In genomic region chr8:126523060-126523574, GRCm38 (mm10) we compare ENCODE assay signal across 10 mouse cellular contexts. TPM values are rescaled to one million over a fixed set of nuclear protein-coding genes. Genes with fewer than 3 reads are reported as not detected.
DNase-seq lines count a peak whose midpoint lies in the region; ATAC-seq and TF ChIP-seq lines count a peak whose summit lies in the region.
"Had no signal": no experiment of that assay in that cellular context is flagged by ENCODE, and none has a peak within 500 bp of the region (broad histone marks: within the 10 kb centered on the region; RNA-seq: fewer than 3 reads in every experiment).

No protein-coding gene starts in this region.

- ATAC-seq in hindbrain, postnatal 0 days: peak; percentile 43
- ATAC-seq in hindbrain, embryonic 14.5 days (ENCODE audit: low FRiP score): no peak

- TF ChIP-seq CTCF in hindbrain, postnatal 0 days (IDR thresholded peaks at IDR 0.05; ENCODE audit: low read depth): no peak

- H3K4me1 ChIP-seq in hindbrain, postnatal 0 days (ENCODE audit: insufficient read depth, low read length): no peaks in the 10 kb centered on the region
- H3K4me1 ChIP-seq in hindbrain, embryonic 14.5 days (replicated peaks; ENCODE audit: control insufficient read depth, insufficient read depth, low read length): no peaks in the 10 kb centered on the region

- 73% methylated on average over 11 of the region's 11 CpGs for WGBS in hindbrain, postnatal 0 days
- 85% methylated on average over 11 of the region's 11 CpGs for WGBS in hindbrain, embryonic 14.5 days

- H3K27ac ChIP-seq in hindbrain, postnatal 0 days: peak overlapping the region; percentile 26; the same call in 1 of the 2 replicates
- H3K27ac ChIP-seq in hindbrain, embryonic 14.5 days: no peak overlapping the region

- DNase-seq in hindbrain, postnatal 0 days (ENCODE audit: low spot score): no peak
- no peak for DNase-seq in hindbrain, embryonic 14.5 days (ENCODE audit: low spot score)
- peak; percentile 89 for DNase-seq in adrenal gland, adult 2 months
- DNase-seq in fibroblast of lung, adult 2 months (ENCODE audit: low read depth): peak; percentile 85
- DNase-seq in lung, postnatal 10 days: peak; percentile 62
- DNase-seq in left cerebral cortex, postnatal 36 days (ENCODE audit: low spot score in 2 of 2): no peak
- DNase-seq in kidney, adult 8-10 months: no peak
- no peak for DNase-seq in left cerebral cortex, adult 9 months (ENCODE audit: low spot score in 2 of 2)
- DNase-seq: right cerebral cortex, postnatal 14 days had no signal

- H3K9me3 ChIP-seq in hindbrain, postnatal 0 days (ENCODE audit: low read length): no peaks in the 10 kb centered on the region
- no peaks in the 10 kb centered on the region for H3K9me3 ChIP-seq in hindbrain, embryonic 14.5 days (ENCODE audit: control insufficient read depth, low read length)
- H3K9me3 ChIP-seq: kidney, embryonic 15.5 days had no signal

- intact Hi-C loops in left cerebral cortex, postnatal 36 days (cut with DNase I): loop anchor here (2.0 kb wide), 1 partner anchor 16 kb away; no protein-coding TSS in a partner anchor

- H3K36me3 ChIP-seq in hindbrain, postnatal 0 days (ENCODE audit: insufficient read depth, low read length): no peaks in the 10 kb centered on the region
- H3K36me3 ChIP-seq in hindbrain, embryonic 14.5 days (replicated peaks; ENCODE audit: control insufficient read depth, insufficient read depth): no peaks in the 10 kb centered on the region
- H3K36me3 ChIP-seq: kidney, embryonic 15.5 days had no signal

- H3K4me3 ChIP-seq in hindbrain, postnatal 0 days (ENCODE audit: low read length): no peak overlapping the region
- no peak overlapping the region for H3K4me3 ChIP-seq in hindbrain, embryonic 14.5 days (replicated peaks; ENCODE audit: low read length)
- H3K4me3 ChIP-seq: kidney, embryonic 15.5 days had no signal

- H3K9ac ChIP-seq in hindbrain, postnatal 0 days (replicated peaks; ENCODE audit: low read length): no peak overlapping the region
- no peak overlapping the region for H3K9ac ChIP-seq in hindbrain, embryonic 14.5 days
- H3K9ac ChIP-seq: kidney, embryonic 15.5 days had no signal

- H3K4me2 ChIP-seq in hindbrain, postnatal 0 days (ENCODE audit: low read depth, low read length): no peak overlapping the region
- H3K4me2 ChIP-seq in hindbrain, embryonic 14.5 days (replicated peaks): no peak overlapping the region
- H3K4me2 ChIP-seq: kidney, embryonic 15.5 days had no signal

- H3K27me3 ChIP-seq in hindbrain, postnatal 0 days (ENCODE audit: insufficient read depth, low read length): no peaks in the 10 kb centered on the region
- no peaks in the 10 kb centered on the region for H3K27me3 ChIP-seq in hindbrain, embryonic 14.5 days (ENCODE audit: control insufficient read depth, insufficient read depth, low read length)
- H3K27me3 ChIP-seq: kidney, embryonic 15.5 days had no signal

RNA-seq across cellular contexts. Expression of gene Tarbp1, which starts 48.3 kb away (rescaled TPM):
- 5.0 and 7.6 TPM in 2 replicates for total RNA-seq in hindbrain, postnatal 0 days (2014; rRNA removed)
- 1.2 TPM in 2 replicates for polyA plus RNA-seq in hindbrain, postnatal 0 days (2015; fragmentation: Nextera tagmentation; extraction: Ambion mirVana)
- polyA plus RNA-seq in hindbrain, embryonic 14.5 days (2014; fragmentation: Nextera tagmentation; extraction: Ambion mirVana): 2.2 and 2.5 TPM in 2 replicates
- 1 to 10 TPM; 4.8 to 5.0 TPM for total RNA-seq in adrenal gland, adult 2 months (2021)
- polyA plus RNA-seq in adrenal gland, adult 2 months (2012; rRNA removed): 3.8 and 4.1 TPM in 2 replicates
- 1 to 10 TPM; 3.1 to 4.4 TPM for total RNA-seq in left cerebral cortex, postnatal 36 days (2021)

Comparison
In these comparisons a context has a peak if more than half of its experiments do, and no peak if none do; other contexts are left out.
1. DNase-seq: peak in adrenal gland, adult 2 months (single experiment), fibroblast of lung, adult 2 months (single experiment) and lung, postnatal 10 days (single experiment); none in hindbrain, postnatal 0 days (single experiment), hindbrain, embryonic 14.5 days (single experiment), left cerebral cortex, postnatal 36 days (0 of 2), kidney, adult 8-10 months (0 of 2) and left cerebral cortex, adult 9 months (0 of 2).